Mouse (Mus musculus) limb, embryonic 11.5 days (tissue): ENCODE results near the gene Arhgef10l. TPM values are rescaled to one million over a fixed set of nuclear protein-coding genes. Genes with fewer than 3 reads are reported as not detected.

Experiments used
- ATAC-seq: fragments of 200-750 bp; cut with Nextera tagmentation; 2 replicates; pipeline ENCODE4 v1.8.0; 2017; ENCODE audit warnings: low read depth; ENCODE audit not compliant: insufficient number of reproducible peaks, low FRiP score, low TSS enrichment
- DNase-seq: peaks from one replicate; pipeline ENCODE4 v3.0.0-alpha.2; 2015; ENCODE audit warnings: low spot score
- H3K27ac ChIP-seq: fragments of 300-500 bp; sonication (generic); replicated peaks from 2 replicates; pipeline ENCODE4 v1.5.1; 2014; ENCODE audit warnings: low read depth, mild to moderate bottlenecking, low read length
- H3K27me3 ChIP-seq: fragments of 300-500 bp; sonication (generic); 2 replicates; pipeline ENCODE4 v1.6.1; 2014; ENCODE audit warnings: mild to moderate bottlenecking, low read length, mixed read lengths; ENCODE audit not compliant: control insufficient read depth, insufficient read depth
- H3K36me3 ChIP-seq: fragments of 300-500 bp; sonication (generic); 2 replicates; pipeline ENCODE4 v1.6.1; 2014; ENCODE audit warnings: mild to moderate bottlenecking, low read length, moderate library complexity, mixed read lengths; ENCODE audit not compliant: control insufficient read depth, insufficient read depth
- H3K4me1 ChIP-seq: fragments of 300-500 bp; sonication (generic); 2 replicates; pipeline ENCODE4 v1.6.1; 2014; ENCODE audit warnings: low read length, mixed read lengths; ENCODE audit not compliant: control insufficient read depth, insufficient read depth
- H3K4me2 ChIP-seq: fragments of 300-500 bp; sonication (generic); 2 replicates; pipeline ENCODE4 v1.6.1; 2014; ENCODE audit warnings: low read depth, mild to moderate bottlenecking, moderate library complexity; ENCODE audit not compliant: severe bottlenecking
- H3K4me3 ChIP-seq: fragments of 300-500 bp; sonication (generic); 2 replicates; pipeline ENCODE4 v1.5.1; 2014; ENCODE audit warnings: low read depth, low read length
- H3K9ac ChIP-seq: fragments of 300-500 bp; sonication (generic); 2 replicates; pipeline ENCODE4 v1.6.1; 2014; ENCODE audit warnings: mild to moderate bottlenecking, low read length
- H3K9me3 ChIP-seq: fragments of 300-500 bp; sonication (generic); 2 replicates; pipeline ENCODE4 v1.6.1; 2016; ENCODE audit warnings: low read length; ENCODE audit not compliant: control insufficient read depth
- WGBS: fragments of 180-500 bp; shearing (Covaris S2); extraction: QIAGEN DNeasy Blood & Tissue Kit; methylation state at CpG from one replicate; pipeline ENCODE4 v1.1.7; 2014; 5-methylcytosine and 5-hydroxymethylcytosine counted together
- polyA plus RNA-seq: library from polyadenylated mRNA; unstranded; fragments of >200 nt; fragmentation: Nextera tagmentation; extraction: Ambion mirVana; gene quantifications from 2 replicates; pipeline ENCODE4 v1.2.1, GENCODE M21; 2014

Gene Arhgef10l
- polyA plus RNA-seq, 1 experiment from 2014 or later: 11.8 TPM

GRCm38 (mm10) chr4:140688826-140689425, 23.1 kb upstream of the Arhgef10l start:
- Histone ChIP-seq H3K27ac (no peak overlapping the region), H3K9me3 (no peaks in the 10 kb centered on the region), H3K4me2 (no peak overlapping the region), H3K27me3 (no peaks in the 10 kb centered on the region), H3K4me3 (no peak overlapping the region), H3K9ac (no peak overlapping the region), H3K4me1 (peaks cover 13% of the 10 kb centered on the region; the same call in 1 of the 2 replicates), H3K36me3 (no peaks in the 10 kb centered on the region)
- 86% methylated on average over 5 of the region's 5 CpGs for WGBS
- DNase-seq (no peak), ATAC-seq (no peak)

DNA sequence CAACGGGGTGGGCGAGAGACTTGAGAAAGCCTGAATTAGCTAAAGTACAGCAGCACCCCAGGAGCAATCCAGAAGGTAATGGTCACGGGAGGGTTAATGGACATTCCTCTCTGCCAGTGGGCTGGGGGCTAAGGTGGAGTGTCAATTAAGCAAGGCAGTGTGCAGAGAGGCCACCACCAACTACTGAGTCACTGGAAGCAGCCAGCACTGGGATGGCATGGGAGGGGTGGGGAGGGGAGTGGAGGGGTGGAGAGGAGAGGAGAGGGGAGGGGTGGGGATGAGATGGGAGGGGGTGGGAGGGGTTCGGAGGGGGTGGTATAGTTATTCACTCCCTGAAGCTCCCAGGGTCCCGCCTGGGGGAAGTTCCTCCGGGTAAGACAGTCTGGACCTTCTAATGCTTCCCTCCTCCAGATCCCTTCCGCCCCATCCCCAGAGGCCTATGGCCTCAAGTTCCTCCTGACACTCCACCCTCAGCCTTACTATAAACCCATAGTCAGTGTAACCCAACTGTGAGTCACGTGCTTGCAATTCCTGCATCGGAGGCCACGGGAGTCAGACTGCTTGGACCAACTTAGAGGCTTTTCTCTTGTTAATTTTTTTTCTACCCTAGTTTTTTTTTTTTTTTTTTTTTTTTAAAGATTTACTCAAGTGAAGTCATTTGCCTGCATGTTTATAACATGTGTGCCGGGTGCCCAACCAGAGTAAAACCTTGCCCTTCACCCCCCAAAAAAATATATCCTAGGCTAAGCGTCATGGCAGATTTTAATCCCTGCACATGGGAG, 22.4 kb upstream of the Arhgef10l start:
- H3K27ac ChIP-seq: no peak overlapping the region
- WGBS: 54% methylated on average over 11 of the region's 12 CpGs

GRCm38 (mm10) chr4:140684881-140685303, 19.1 kb upstream of the Arhgef10l start:
- 21% methylated on average over 6 of the region's 6 CpGs for WGBS
- Histone ChIP-seq H3K9ac (no peak overlapping the region), H3K4me2 (peak overlapping the region; percentile 39), H3K36me3 (no peaks in the 10 kb centered on the region), H3K9me3 (no peaks in the 10 kb centered on the region), H3K27ac (no peak overlapping the region), H3K27me3 (no peaks in the 10 kb centered on the region), H3K4me3 (no peak overlapping the region), H3K4me1 (peaks cover 15% of the 10 kb centered on the region; the same call in 1 of the 2 replicates)
- DNase-seq: no peak
- ATAC-seq: no peak

More for the DNA sequence above, 22.4 kb upstream of the Arhgef10l start:
- no peak overlapping the region for H3K4me2 ChIP-seq
- H3K36me3 ChIP-seq: no peaks in the 10 kb centered on the region
- H3K4me1 ChIP-seq: peaks cover 15% of the 10 kb centered on the region; the same call in 1 of the 2 replicates
- H3K9ac ChIP-seq: no peak overlapping the region
- no peaks in the 10 kb centered on the region for H3K27me3 ChIP-seq
- ATAC-seq (no peak), DNase-seq (no peak)
- H3K9me3 ChIP-seq: no peaks in the 10 kb centered on the region
- H3K4me3 ChIP-seq: no peak overlapping the region

DNA sequence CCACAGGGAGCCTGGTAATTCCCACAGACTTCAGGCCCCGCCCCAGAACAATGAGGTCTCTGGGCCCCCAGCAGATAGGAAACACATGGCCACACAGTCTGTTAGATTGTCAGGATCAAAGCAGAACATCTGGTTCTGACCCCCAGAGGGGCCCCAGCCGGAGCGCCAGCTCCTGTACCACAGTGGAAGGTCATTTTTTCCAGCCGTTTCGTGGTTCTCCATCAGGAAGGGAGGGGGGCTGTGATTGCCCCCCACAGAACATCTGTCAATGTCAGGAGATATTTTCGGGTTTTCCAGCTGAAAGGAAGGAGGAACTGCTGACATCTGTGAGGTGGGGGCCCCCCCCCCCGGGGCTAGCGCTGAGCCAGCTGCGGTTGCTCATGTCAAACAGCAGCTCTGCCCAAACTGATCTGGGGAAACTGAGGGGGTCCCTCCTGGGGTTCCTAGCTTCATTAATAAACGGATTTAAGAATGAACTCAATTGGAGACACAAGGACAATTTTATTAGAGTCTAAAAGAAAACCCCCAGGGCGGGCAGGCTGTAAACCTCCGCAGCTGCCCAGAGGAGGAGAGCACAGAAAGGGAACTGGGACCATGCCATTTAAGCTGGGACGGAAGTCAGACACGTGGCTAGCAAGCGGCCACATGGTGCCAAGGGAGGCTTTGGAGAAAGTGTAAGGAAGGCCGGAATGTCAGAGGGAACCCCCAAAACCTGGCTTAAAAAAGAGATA, 18.5 kb upstream of the Arhgef10l start:
- peak overlapping the region; percentile 39 for H3K4me2 ChIP-seq
- WGBS: under 1% methylated on average over 16 of the region's 16 CpGs
- H3K4me1 ChIP-seq: peaks cover 15% of the 10 kb centered on the region; the same call in 1 of the 2 replicates
- H3K36me3 ChIP-seq: no peaks in the 10 kb centered on the region
- H3K27me3 ChIP-seq: no peaks in the 10 kb centered on the region
- no peaks in the 10 kb centered on the region for H3K9me3 ChIP-seq
- H3K9ac ChIP-seq: no peak overlapping the region
- ATAC-seq: peak; percentile 85
- peak; percentile 85 for DNase-seq
- H3K27ac ChIP-seq: peak overlapping the region; percentile 57; the same call in 1 of the 2 replicates
- H3K4me3 ChIP-seq: no peak overlapping the region

DNA sequence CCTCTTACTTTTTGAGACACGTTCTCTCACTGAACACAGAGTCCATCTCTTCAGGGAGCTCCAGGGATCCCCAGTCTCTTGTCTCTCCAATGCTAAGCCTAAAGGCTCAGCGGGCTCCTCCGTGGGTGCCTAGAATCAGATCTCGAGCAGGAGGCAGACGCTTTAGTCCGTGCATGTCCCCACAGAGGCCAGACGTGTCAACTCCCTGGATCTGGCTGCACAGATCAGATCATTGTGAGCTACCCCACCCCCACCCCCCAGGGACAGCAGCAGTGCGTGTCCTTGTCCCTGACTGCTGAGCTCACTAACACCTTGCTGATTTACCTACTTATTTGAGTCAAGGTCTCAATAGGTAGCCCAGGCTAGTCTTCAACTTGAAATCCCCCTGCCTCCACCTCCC, 17.8 kb upstream of the Arhgef10l start:
- 21% methylated on average over 8 of the region's 8 CpGs for WGBS
- 0 out of 2 replicates have a peak overlapping the region, but pooled peaks have one; percentile 39 for H3K4me2 ChIP-seq

GRCm38 (mm10) chr4:140680731-140681397, 15.1 kb upstream of the Arhgef10l start:
- no peak for ATAC-seq
- Histone ChIP-seq H3K27ac (no peak overlapping the region), H3K36me3 (no peaks in the 10 kb centered on the region), H3K4me1 (peaks cover 15% of the 10 kb centered on the region; the same call in 1 of the 2 replicates), H3K4me3 (no peak overlapping the region), H3K9me3 (no peaks in the 10 kb centered on the region), H3K27me3 (no peaks in the 10 kb centered on the region), H3K4me2 (no peak overlapping the region), H3K9ac (no peak overlapping the region)
- 51% methylated on average over 8 of the region's 8 CpGs for WGBS
- DNase-seq: no peak

More for the DNA sequence above, 17.8 kb upstream of the Arhgef10l start:
- Histone ChIP-seq H3K27ac (no peak overlapping the region), H3K9ac (no peak overlapping the region), H3K4me1 (peaks cover 15% of the 10 kb centered on the region; the same call in 1 of the 2 replicates), H3K4me3 (no peak overlapping the region), H3K36me3 (no peaks in the 10 kb centered on the region), H3K9me3 (no peaks in the 10 kb centered on the region), H3K27me3 (no peaks in the 10 kb centered on the region)
- no peak for DNase-seq
- ATAC-seq: no peak

DNA sequence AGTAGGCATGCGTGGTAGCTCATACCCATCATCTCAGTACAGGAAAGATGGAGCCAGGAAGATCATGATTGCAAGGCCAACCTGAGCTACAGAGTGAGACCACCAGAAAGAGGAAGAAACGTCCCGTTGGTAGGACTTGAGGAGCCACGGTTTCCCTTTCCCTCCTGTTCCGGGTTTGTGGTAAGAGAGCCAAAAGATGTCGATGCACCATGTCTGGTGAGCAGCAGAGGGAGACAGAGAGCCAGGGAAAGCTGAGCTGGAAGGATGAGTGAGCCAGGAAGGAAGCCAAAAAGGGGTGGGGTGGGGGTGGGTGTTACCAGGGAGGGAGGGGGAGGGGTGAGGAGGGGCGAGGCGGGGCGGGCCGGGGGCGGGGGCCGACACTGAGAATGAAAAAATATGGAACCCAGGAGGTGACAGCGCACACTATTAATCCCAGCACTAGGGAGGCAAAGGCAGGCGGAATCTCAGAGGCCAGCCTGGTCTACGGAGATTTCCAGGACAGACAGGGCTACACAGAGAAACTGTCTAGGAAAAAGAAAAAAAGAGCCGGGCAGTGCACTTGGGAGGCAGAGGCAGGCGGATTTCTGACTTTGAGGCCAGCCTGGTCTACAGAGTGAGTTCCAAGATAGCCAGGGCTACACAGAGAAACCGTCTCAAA, 14.0 kb upstream of the Arhgef10l start:
- no peak overlapping the region for H3K9ac ChIP-seq
- H3K4me1 ChIP-seq: peaks cover 11% of the 10 kb centered on the region; the same call in 1 of the 2 replicates
- DNase-seq (peak; percentile 81), ATAC-seq (no peak)
- no peak overlapping the region for H3K27ac ChIP-seq
- H3K4me3 ChIP-seq: no peak overlapping the region
- 29% methylated on average over 18 of the region's 18 CpGs for WGBS
- H3K4me2 ChIP-seq: no peak overlapping the region
- H3K9me3 ChIP-seq: no peaks in the 10 kb centered on the region
- no peaks in the 10 kb centered on the region for H3K27me3 ChIP-seq
- no peaks in the 10 kb centered on the region for H3K36me3 ChIP-seq
